Mouse (Mus musculus) liver, embryonic 15.5 days (tissue): ENCODE data around the gene Gm10192. TPM values are rescaled to one million over a fixed set of nuclear protein-coding genes. Genes with fewer than 3 reads are reported as not detected.

Experiments used
- ATAC-seq: fragments of 200-750 bp; cut with Nextera tagmentation; 2 replicates; pipeline ENCODE4 v1.8.0; 2017; ENCODE audit warnings: moderate number of reproducible peaks, mild to moderate bottlenecking, moderate library complexity; ENCODE audit not compliant: insufficient read depth
- H3K27ac ChIP-seq: fragments of 300-500 bp; sonication (generic); replicated peaks from 2 replicates; pipeline ENCODE4 v1.5.1; 2015; ENCODE audit warnings: mild to moderate bottlenecking, inconsistent platforms
- H3K27me3 ChIP-seq: fragments of 300-500 bp; sonication (generic); 2 replicates; pipeline ENCODE4 v1.6.1; 2015; ENCODE audit warnings: mild to moderate bottlenecking, inconsistent platforms
- H3K36me3 ChIP-seq: fragments of 300-500 bp; sonication (generic); replicated peaks from 2 replicates; pipeline ENCODE4 v1.6.1; 2015; ENCODE audit warnings: moderate library complexity, mild to moderate bottlenecking, inconsistent platforms
- H3K4me1 ChIP-seq: fragments of 300-500 bp; sonication (generic); replicated peaks from 2 replicates; pipeline ENCODE4 v1.6.1; 2015; ENCODE audit warnings: inconsistent platforms
- H3K4me2 ChIP-seq: fragments of 300-500 bp; sonication (generic); 2 replicates; pipeline ENCODE4 v1.6.1; 2015; ENCODE audit warnings: moderate library complexity, mild to moderate bottlenecking, inconsistent platforms
- H3K4me3 ChIP-seq: fragments of 300-500 bp; sonication (generic); replicated peaks from 2 replicates; pipeline ENCODE4 v1.5.1; 2015; ENCODE audit warnings: mild to moderate bottlenecking, inconsistent platforms
- H3K9ac ChIP-seq: fragments of 300-500 bp; sonication (generic); 2 replicates; pipeline ENCODE4 v1.6.1; 2015; ENCODE audit warnings: moderate library complexity, mild to moderate bottlenecking, inconsistent platforms
- H3K9me3 ChIP-seq: fragments of 300-500 bp; sonication (generic); replicated peaks from 2 replicates; pipeline ENCODE4 v1.6.1; 2016; ENCODE audit warnings: inconsistent platforms
- WGBS: fragments of 180-500 bp; shearing (Covaris S2); methylation state at CpG from one replicate; pipeline ENCODE4 v1.1.7; 2015; ENCODE audit warnings: mixed read lengths; ENCODE audit not compliant: insufficient replicate concordance; 5-methylcytosine and 5-hydroxymethylcytosine counted together
- polyA plus RNA-seq: library from polyadenylated mRNA; unstranded; fragments of >200 nt; fragmentation: Nextera tagmentation; extraction: Ambion mirVana; gene quantifications from 2 replicates; pipeline ENCODE4 v1.2.1, GENCODE M21; 2015

Gm10192 gene
- polyA plus RNA-seq, 1 experiment from 2014 or later: not detected

DNA sequence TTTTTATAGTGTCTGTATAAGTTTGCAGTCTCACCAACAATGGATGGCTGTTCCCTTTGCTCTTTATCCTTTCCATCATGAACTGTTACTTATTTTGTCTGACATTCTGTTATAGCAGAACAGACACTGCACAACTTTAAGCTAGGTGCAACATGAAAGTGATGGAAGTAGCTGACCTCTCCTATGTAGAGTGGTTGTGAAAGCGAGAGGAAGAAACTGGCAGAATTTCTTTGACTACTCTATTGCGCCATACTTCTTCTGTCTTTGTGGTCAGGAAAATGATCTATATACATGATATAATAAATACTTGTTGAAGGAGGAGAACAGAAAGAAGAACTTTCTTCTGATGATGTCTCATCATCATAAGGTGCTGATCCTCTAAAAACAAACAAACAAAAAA, 40.5 kb downstream of the Gm10192 start:
- H3K27me3 ChIP-seq: no peaks in the 10 kb centered on the region
- WGBS: 77% methylated on average over 2 of the region's 2 CpGs

More for the DNA sequence above, 40.5 kb downstream of the Gm10192 start:
- no peak overlapping the region for H3K9ac ChIP-seq
- H3K4me2 ChIP-seq: no peak overlapping the region
- no peak overlapping the region for H3K4me3 ChIP-seq
- no peak overlapping the region for H3K27ac ChIP-seq
- no peaks in the 10 kb centered on the region for H3K36me3 ChIP-seq
- H3K9me3 ChIP-seq: no peaks in the 10 kb centered on the region
- no peaks in the 10 kb centered on the region for H3K4me1 ChIP-seq
- ATAC-seq: no peak
